Mouse (Mus musculus) liver, embryonic 16.5 days (tissue): ENCODE data around the gene Sycp2l. TPM values are rescaled to one million over a fixed set of nuclear protein-coding genes. Genes with fewer than 3 reads are reported as not detected.
A peak's percentile ranks its signal among the peaks of the same experiment; 100 is the strongest.

Experiments used
- ATAC-seq: fragments of 200-750 bp; cut with Nextera tagmentation; 2 replicates; pipeline ENCODE4 v1.8.0; 2017; ENCODE audit warnings: low read depth, mild to moderate bottlenecking, moderate number of reproducible peaks, moderate library complexity
- H3K27ac ChIP-seq: fragments of 300-500 bp; sonication (generic); 2 replicates; pipeline ENCODE4 v1.5.1; 2014; ENCODE audit warnings: mild to moderate bottlenecking, low read length
- H3K27me3 ChIP-seq: fragments of 300-500 bp; sonication (generic); 2 replicates; pipeline ENCODE4 v1.6.1; 2014; ENCODE audit warnings: low read depth, low read length, mixed read lengths; ENCODE audit not compliant: control insufficient read depth, insufficient read depth
- H3K36me3 ChIP-seq: fragments of 300-500 bp; sonication (generic); 2 replicates; pipeline ENCODE4 v1.6.1; 2014; ENCODE audit warnings: mild to moderate bottlenecking; ENCODE audit not compliant: control insufficient read depth, insufficient read depth
- H3K4me1 ChIP-seq: fragments of 300-500 bp; sonication (generic); 2 replicates; pipeline ENCODE4 v1.6.1; 2014; ENCODE audit warnings: low read depth, low read length, mixed read lengths; ENCODE audit not compliant: control insufficient read depth
- H3K4me2 ChIP-seq: fragments of 300-500 bp; sonication (generic); 2 replicates; pipeline ENCODE4 v1.6.1; 2014; ENCODE audit warnings: low read depth, low read length, mixed read lengths
- H3K4me3 ChIP-seq: fragments of 300-500 bp; sonication (generic); 2 replicates; pipeline ENCODE4 v1.5.1; 2014; ENCODE audit warnings: low read depth, mild to moderate bottlenecking, low read length
- H3K9ac ChIP-seq: fragments of 300-500 bp; sonication (generic); 2 replicates; pipeline ENCODE4 v1.6.1; 2014; ENCODE audit warnings: low read depth, low read length
- H3K9me3 ChIP-seq: fragments of 300-500 bp; sonication (generic); replicated peaks from 2 replicates; pipeline ENCODE4 v1.6.1; 2016; ENCODE audit warnings: low read length; ENCODE audit not compliant: control insufficient read depth
- WGBS: fragments of 180-500 bp; shearing (Covaris S2); extraction: QIAGEN DNeasy Blood & Tissue Kit; methylation state at CpG from one replicate; pipeline ENCODE4 v1.1.7; 2014; ENCODE audit not compliant: insufficient replicate concordance; 5-methylcytosine and 5-hydroxymethylcytosine counted together
- polyA plus RNA-seq: library from polyadenylated mRNA; unstranded; fragments of >200 nt; fragmentation: Nextera tagmentation; extraction: Ambion mirVana; gene quantifications from 2 replicates; pipeline ENCODE4 v1.2.1, GENCODE M21; 2015

Sycp2l gene
- polyA plus RNA-seq, result not detected in 2 replicates

- no peak within 1 kb of the TSS for H3K4me3 ChIP-seq
- H3K4me2 ChIP-seq, result peak within 1 kb of the TSS; percentile 25; the same call in 1 of the 2 replicates
- H3K27me3 ChIP-seq, result peaks cover 5% of the 10 kb centered on the region
- WGBS, result 28% methylated on average over 14 of the region's 14 CpGs
- H3K27ac ChIP-seq, result no peak within 1 kb of the TSS
- H3K4me1 ChIP-seq, result no peaks in the 10 kb centered on the region
- no peaks in the 10 kb centered on the region for H3K9me3 ChIP-seq
- no peak for ATAC-seq
- H3K36me3 ChIP-seq, result no peaks in the 10 kb centered on the region
- no peak within 1 kb of the TSS for H3K9ac ChIP-seq
Observed at GRCm38 (mm10) chr13:41113940-41114339, at the start of gene Sycp2l. Gene Sycp2l, plus strand, starts transcription at chr13:41114307.

DNA sequence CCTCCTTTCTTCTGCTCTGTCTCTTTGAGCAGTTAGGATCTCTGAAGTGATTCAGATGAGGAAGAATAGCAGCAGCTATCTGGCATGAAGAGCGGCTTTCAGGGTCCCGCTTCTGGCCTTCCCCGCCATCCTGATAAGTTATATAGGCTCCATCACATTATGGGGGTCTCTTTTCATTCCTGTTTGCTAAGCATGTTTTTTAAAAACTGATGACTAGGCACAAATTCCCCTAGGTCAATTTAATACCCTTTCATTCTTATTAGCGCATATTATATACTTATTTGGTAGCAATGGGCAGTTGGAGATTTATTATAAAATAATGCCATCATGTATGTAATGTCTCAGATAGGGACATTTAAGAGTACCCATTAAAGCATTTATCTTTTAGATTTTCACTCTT is 46.5 kb upstream of the Sycp2l start:
- H3K27ac ChIP-seq, result no peak overlapping the region
- no peaks in the 10 kb centered on the region for H3K9me3 ChIP-seq
- H3K4me3 ChIP-seq, result no peak overlapping the region
- H3K4me2 ChIP-seq, result no peak overlapping the region
- WGBS, result 78% methylated on average over 4 of the region's 4 CpGs
- H3K27me3 ChIP-seq, result no peaks in the 10 kb centered on the region
- no peaks in the 10 kb centered on the region for H3K4me1 ChIP-seq
- no peak overlapping the region for H3K9ac ChIP-seq
- no peak for ATAC-seq
- H3K36me3 ChIP-seq, result no peaks in the 10 kb centered on the region

DNA sequence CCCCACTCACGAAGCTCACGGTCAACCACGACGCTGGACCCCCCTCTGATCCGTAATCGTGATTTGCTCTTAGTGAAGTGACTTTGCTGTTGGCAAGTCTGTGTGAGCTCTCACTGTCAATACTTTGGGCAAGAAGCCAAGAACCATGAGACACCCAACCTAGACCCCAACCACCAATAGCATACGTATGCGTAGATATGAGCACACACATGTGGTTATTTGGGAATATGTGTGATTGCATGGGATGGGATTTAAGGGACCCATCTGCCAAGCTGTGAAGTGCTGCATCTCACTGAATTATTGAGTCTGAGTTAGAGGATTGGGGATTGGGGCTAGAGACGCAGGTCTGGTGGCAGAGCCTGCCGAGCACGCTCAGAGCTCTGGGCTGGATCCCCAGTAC is 42.5 kb upstream of the Sycp2l start:
- Histone ChIP-seq H3K27me3 (no peaks in the 10 kb centered on the region), H3K9ac (no peak overlapping the region), H3K36me3 (no peaks in the 10 kb centered on the region), H3K4me2 (no peak overlapping the region), H3K4me1 (no peaks in the 10 kb centered on the region), H3K4me3 (no peak overlapping the region), H3K27ac (no peak overlapping the region), H3K9me3 (no peaks in the 10 kb centered on the region)
- 74% methylated on average over 11 of the region's 11 CpGs for WGBS
- no peak for ATAC-seq

DNA sequence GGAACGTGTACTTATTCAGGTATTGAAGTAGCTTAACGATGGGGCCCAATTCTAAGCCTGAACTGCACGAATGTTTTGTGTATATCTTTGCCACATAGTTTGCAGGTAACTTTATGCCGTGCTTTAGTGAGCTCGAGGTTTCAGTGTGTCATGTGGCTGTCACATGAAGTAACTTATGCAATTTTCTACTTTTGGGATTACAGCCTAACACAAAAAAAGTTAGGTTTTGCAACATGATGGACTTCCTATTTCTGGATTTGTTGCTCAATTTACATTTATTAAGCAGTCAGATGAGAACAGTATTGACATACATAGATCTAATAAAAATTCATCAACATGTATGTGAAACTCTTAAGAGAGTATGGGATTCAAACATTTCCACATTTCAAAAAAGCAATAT is 40.3 kb upstream of the Sycp2l start:
- H3K9ac ChIP-seq, result no peak overlapping the region
- H3K4me1 ChIP-seq, result no peaks in the 10 kb centered on the region
- no peak overlapping the region for H3K4me2 ChIP-seq
- WGBS, result 52% methylated on average over 5 of the region's 5 CpGs
- H3K9me3 ChIP-seq, result no peaks in the 10 kb centered on the region
- peaks cover 13% of the 10 kb centered on the region for H3K27me3 ChIP-seq
- H3K36me3 ChIP-seq, result no peaks in the 10 kb centered on the region
- H3K27ac ChIP-seq, result no peak overlapping the region
- no peak for ATAC-seq
- H3K4me3 ChIP-seq, result no peak overlapping the region

DNA sequence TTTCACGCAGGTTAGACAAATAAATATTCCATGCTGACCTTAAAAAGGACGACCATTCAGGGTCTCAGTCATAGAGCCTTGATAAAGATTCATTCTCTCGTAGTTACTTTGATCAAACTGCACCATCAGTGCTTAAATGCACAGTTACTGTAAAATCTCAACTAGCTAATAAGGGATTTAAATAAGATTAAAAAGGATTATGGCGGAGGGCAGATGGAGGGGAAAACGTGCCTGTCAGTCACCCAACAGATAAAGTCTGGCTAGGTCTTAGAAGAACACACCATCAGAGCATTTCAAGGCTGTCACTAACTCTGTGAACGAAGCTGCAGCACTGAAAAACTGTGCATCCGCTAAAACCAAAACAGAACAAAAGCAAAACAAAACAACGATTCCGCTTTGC is 36.2 kb upstream of the Sycp2l start:
- H3K9me3 ChIP-seq, result no peaks in the 10 kb centered on the region
- 53% methylated on average over 9 of the region's 9 CpGs for WGBS
- peaks cover 25% of the 10 kb centered on the region for H3K27me3 ChIP-seq
- no peak for ATAC-seq
- H3K27ac ChIP-seq, result no peak overlapping the region
- H3K9ac ChIP-seq, result no peak overlapping the region
- no peak overlapping the region for H3K4me3 ChIP-seq
- no peaks in the 10 kb centered on the region for H3K36me3 ChIP-seq
- H3K4me1 ChIP-seq, result peaks cover 5% of the 10 kb centered on the region
- no peak overlapping the region for H3K4me2 ChIP-seq

DNA sequence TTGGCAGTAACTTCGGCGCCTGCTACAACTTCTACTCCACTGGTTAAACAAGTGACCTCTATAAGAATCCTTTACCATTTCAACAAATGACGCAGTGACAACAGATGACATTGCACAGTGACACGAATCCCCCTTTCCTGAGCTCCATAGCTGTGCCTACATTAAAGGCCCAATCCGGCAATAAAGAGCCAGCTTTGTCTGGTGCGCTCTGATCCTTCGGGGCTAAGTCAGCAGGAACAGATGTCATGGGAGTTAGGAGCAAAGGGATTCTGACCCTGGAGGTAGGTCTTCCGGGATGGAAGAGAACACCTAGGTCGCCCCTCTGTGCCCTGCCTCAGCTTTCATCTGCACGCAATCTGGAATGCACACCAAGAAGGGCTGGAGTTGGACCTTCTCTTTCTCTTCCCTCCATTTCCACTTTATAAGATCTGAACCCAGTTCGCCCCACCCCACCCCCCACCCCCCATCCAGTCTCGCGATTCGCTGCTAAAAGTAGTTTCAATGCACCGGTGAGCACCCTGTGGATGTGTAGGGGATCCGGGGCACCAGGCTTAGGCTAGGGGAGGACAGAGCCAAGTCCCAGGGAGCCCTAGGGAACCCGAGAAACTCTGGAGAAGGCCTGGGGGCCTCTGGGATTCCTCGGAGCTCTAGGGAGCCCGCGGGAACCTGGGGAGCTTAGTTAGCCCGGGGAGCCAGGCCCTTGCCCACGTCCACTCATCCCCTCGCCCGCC is 35.3 kb upstream of the Sycp2l start:
- peak overlapping the region; percentile 80 for H3K4me2 ChIP-seq
- peak; percentile 19; the same call in 1 of the 2 replicates for ATAC-seq
- H3K9me3 ChIP-seq, result no peaks in the 10 kb centered on the region
- H3K4me3 ChIP-seq, result peak overlapping the region; percentile 50
- H3K27me3 ChIP-seq, result peaks cover 25% of the 10 kb centered on the region
- H3K4me1 ChIP-seq, result peaks cover 5% of the 10 kb centered on the region
- H3K9ac ChIP-seq, result no peak overlapping the region
- 11% methylated on average over 24 of the region's 24 CpGs for WGBS
- no peak overlapping the region for H3K27ac ChIP-seq
- no peaks in the 10 kb centered on the region for H3K36me3 ChIP-seq

- Histone ChIP-seq H3K27ac (no peak within 1 kb of the TSS), H3K9me3 (no peaks in the 10 kb centered on the region), H3K36me3 (no peaks in the 10 kb centered on the region), H3K4me2 (peak within 1 kb of the TSS; percentile 80), H3K4me1 (peaks cover 5% of the 10 kb centered on the region), H3K9ac (no peak within 1 kb of the TSS), H3K4me3 (peak within 1 kb of the TSS; percentile 50), H3K27me3 (peaks cover 25% of the 10 kb centered on the region)
- WGBS, result under 1% methylated on average over 39 of the region's 40 CpGs
- peak; percentile 87 for ATAC-seq
Observed at GRCm38 (mm10) chr13:41079421-41079780, 34.7 kb upstream of the Sycp2l start, which contains the start of gene Mak. Gene Mak, minus strand, starts transcription at chr13:41079706.

- Histone ChIP-seq H3K4me1 (peaks cover 5% of the 10 kb centered on the region), H3K9me3 (no peaks in the 10 kb centered on the region), H3K9ac (no peak overlapping the region), H3K27me3 (peaks cover 25% of the 10 kb centered on the region), H3K4me3 (no peak overlapping the region), H3K4me2 (peak overlapping the region; percentile 80; the same call in 1 of the 2 replicates), H3K27ac (no peak overlapping the region), H3K36me3 (no peaks in the 10 kb centered on the region)
- 43% methylated on average over 5 of the region's 5 CpGs for WGBS
- ATAC-seq, result no peak
Observed at GRCm38 (mm10) chr13:41079859-41080258, 34.2 kb upstream of the Sycp2l start.

DNA sequence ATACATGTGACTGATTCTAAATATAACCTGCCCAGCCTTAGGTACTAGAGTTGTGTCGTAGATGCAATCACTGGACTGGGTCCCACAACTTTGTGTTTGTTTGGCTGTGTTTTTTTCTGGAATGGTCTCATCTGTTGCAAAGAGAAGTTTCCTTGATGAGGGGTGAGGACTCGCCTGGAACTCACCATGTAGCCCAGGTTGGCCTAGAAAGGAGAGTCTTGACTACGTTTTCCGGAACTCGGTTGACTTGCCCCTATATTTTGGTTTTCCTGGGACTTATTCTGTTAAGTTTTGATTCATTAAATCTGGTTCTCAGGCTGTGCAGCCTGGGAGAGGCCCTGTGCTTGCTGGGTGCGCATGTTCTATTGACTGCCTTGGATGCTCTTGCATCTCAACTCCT is 33.4 kb upstream of the Sycp2l start:
- Histone ChIP-seq H3K4me3 (no peak overlapping the region), H3K36me3 (no peaks in the 10 kb centered on the region), H3K4me2 (no peak overlapping the region), H3K27me3 (peaks cover 25% of the 10 kb centered on the region), H3K4me1 (peaks cover 5% of the 10 kb centered on the region), H3K27ac (no peak overlapping the region), H3K9me3 (no peaks in the 10 kb centered on the region), H3K9ac (no peak overlapping the region)
- 71% methylated on average over 6 of the region's 6 CpGs for WGBS
- no peak for ATAC-seq
